19 mouse cellular contexts compared by ENCODE assay signal in genomic region chr16:24220613-24221012, GRCm38 (mm10).
"Had no signal": no experiment of that assay in that cellular context is flagged by ENCODE, and none has a peak within 500 bp of the region (broad histone marks: within the 10 kb centered on the region; RNA-seq: fewer than 3 reads in every experiment).

No protein-coding gene starts in this region.

- H3K9me3 ChIP-seq: liver, embryonic 13.5 days; midbrain, embryonic 13.5 days; neural tube, embryonic 13.5 days; stomach, embryonic 15.5 days had no signal

- H3K27me3 ChIP-seq: liver, embryonic 13.5 days; midbrain, embryonic 13.5 days; stomach, embryonic 15.5 days had no signal

- DNase-seq: kidney, adult 18-20 months; kidney, adult 9 months; kidney, postnatal 14 days; kidney, postnatal 4 days; liver; liver, embryonic 13.5 days; lung, embryonic 14.5 days; retina, postnatal 1 day; right cerebral cortex, postnatal 25 days; spleen, adult 18-20 months had no signal

- H3K27ac ChIP-seq: hindbrain, postnatal 0 days; liver, embryonic 13.5 days; macrophage; midbrain, embryonic 13.5 days; neural tube, embryonic 13.5 days; stomach, embryonic 15.5 days had no signal

- H3K4me2 ChIP-seq: liver, embryonic 13.5 days; lung, embryonic 14.5 days; midbrain, embryonic 13.5 days; neural tube, embryonic 13.5 days; stomach, embryonic 15.5 days had no signal

- H3K4me3 ChIP-seq: liver, embryonic 13.5 days; midbrain, embryonic 13.5 days; neural tube, embryonic 13.5 days; stomach, embryonic 15.5 days had no signal

- H3K36me3 ChIP-seq: liver, embryonic 13.5 days; midbrain, embryonic 13.5 days; neural tube, embryonic 13.5 days; stomach, embryonic 15.5 days had no signal

- ATAC-seq: hindbrain, postnatal 0 days; inflammation-experienced regulatory T-cells, adult 6 months; intestine, embryonic 16.5 days; lung, postnatal 0 days; midbrain, embryonic 13.5 days; midbrain, embryonic 16.5 days had no signal

- H3K9ac ChIP-seq: liver, embryonic 13.5 days; lung, embryonic 14.5 days; midbrain, embryonic 13.5 days; neural tube, embryonic 13.5 days; stomach, embryonic 15.5 days had no signal
